Mouse (Mus musculus) layer of hippocampus, adult 9-11 months (tissue): ENCODE measurements around the gene B3galt4.
"Not testable (repeated sequence)": the region's sequence is repeated elsewhere in the genome, so short reads cannot be mapped to it uniquely, and the experiment has no call there.

ENCODE experiments used
- DNase-seq: peaks from one replicate; pipeline ENCODE4 v3.0.0; 2022

B3galt4 gene

GRCm38 (mm10) chr17:33951021-33951946 lies at the start of gene B3galt4:
B3galt4 (minus strand) TSS chr17:33951488.
- peak; percentile 79 for DNase-seq

- not testable (repeated sequence) for DNase-seq
These were observed 49.5 kb upstream of the B3galt4 start for GRCm38 (mm10) chr17:34000796-34001195.

DNA sequence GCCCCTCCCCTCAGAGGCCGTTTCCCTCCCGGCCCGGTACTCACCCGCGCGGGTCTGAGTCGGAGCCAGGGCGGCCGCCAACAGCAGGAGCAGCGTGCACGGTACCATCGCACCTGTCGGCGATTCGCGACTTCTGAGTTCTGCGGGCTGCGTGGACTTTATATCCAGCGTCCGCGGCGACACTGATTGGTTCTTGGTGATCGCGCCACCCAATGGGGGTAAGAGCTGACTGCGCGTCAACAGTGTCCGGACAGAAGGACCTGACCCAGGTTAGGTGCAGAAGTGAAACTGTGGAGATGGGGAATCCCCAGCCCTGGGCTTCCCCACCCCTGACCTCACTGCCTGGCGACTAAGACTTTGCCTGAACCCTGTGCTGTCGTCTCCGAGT lies 48.9 kb upstream of the B3galt4 start, which contains the start of gene H2-K1:
Gene H2-K1 (minus strand): TSS at position 198 of the 388 bp plus-strand sequence.
- DNase-seq: peak; percentile 90

- DNase-seq: no peak
These were observed 48.3 kb upstream of the B3galt4 start for GRCm38 (mm10) chr17:33999341-34000149.

DNA sequence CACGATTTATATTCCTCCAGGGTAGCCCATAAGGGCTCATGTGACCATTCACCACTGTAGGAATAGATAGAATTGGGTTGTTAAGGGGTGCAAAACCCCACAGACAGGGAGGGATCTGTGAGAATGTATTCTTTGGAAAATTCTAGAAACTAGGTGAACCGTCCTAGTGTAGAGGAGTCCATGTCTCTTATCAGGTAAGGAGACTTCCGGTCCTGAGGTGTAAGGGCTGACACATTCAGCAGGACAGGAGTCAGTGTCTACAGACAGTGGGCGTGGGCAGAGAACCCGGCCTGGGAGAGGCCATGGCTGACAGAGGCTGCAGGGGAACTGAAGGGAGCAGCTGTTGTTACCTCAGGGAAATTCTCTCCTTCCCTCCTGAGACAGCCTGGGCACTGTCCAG lies 47.4 kb upstream of the B3galt4 start:
- DNase-seq: not testable (repeated sequence)

GRCm38 (mm10) chr17:33997025-33997424 lies 45.7 kb upstream of the B3galt4 start:
- not testable (repeated sequence) for DNase-seq

DNA sequence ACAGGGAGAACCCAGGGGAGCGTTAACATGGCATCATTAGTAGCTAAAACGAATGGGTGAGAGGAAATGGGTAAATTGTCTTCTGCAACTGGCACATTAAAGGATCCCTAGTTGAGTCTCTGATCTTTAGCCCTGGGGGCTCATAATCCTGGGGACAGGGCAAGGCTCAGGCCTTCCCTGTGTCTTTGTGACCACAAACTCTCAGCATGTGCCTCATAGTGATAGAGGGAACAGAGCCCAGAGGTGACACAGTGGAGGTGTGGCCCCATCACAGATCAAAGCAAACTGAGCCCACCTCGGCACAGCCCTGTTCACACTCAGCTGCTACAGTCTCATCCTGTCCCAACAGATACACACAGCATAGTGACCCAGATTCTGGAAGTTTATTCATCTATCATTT lies 44.4 kb upstream of the B3galt4 start:
- no peak for DNase-seq

- DNase-seq: no peak
These were observed 43.7 kb upstream of the B3galt4 start for GRCm38 (mm10) chr17:33994959-33995358.

DNA sequence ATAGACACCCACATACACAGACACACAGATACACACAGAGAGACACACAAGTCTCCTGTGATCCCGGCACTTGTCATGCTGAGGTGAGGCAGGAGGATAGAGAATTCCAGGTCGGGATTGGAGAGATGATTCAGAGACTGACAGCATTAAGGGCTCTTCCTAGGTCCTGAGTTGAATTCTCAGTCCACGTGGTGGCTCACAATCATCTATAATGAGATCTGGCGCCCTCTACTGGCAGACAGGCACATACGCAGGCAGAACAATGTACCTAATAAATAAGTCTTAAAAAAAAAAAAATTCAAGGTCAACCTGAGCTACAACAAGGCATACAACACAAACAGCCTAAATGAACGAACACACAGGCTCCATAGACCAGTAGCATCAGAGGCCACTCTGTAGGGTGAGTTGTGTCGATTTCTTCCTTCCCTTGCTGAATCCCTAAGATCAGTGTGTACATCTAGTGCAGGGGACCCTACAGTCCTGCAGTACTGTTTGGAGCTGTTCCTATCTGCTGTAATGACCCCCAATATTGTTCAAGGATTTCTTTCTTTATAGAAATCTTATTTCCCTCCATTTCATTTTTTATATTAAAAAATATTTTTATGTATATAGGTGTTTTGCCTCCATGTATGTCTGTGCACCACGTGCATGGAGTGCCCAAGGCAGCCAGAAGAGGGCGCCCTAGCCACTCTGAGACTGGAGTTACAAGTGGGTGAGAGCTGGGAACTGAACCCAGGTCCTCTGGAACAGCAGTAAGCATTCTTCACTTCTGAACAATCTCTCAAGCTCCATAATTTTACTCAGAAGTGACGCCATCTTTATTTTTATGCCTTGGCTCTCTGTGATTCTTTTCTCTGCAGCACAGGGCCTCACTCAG lies 40.7 kb upstream of the B3galt4 start:
- no peak for DNase-seq

GRCm38 (mm10) chr17:33982136-33982535 lies 30.8 kb upstream of the B3galt4 start:
- DNase-seq: not testable (repeated sequence)

- DNase-seq: peak; percentile 97
These were observed 30.1 kb upstream of the B3galt4 start for GRCm38 (mm10) chr17:33981192-33981909.

DNA sequence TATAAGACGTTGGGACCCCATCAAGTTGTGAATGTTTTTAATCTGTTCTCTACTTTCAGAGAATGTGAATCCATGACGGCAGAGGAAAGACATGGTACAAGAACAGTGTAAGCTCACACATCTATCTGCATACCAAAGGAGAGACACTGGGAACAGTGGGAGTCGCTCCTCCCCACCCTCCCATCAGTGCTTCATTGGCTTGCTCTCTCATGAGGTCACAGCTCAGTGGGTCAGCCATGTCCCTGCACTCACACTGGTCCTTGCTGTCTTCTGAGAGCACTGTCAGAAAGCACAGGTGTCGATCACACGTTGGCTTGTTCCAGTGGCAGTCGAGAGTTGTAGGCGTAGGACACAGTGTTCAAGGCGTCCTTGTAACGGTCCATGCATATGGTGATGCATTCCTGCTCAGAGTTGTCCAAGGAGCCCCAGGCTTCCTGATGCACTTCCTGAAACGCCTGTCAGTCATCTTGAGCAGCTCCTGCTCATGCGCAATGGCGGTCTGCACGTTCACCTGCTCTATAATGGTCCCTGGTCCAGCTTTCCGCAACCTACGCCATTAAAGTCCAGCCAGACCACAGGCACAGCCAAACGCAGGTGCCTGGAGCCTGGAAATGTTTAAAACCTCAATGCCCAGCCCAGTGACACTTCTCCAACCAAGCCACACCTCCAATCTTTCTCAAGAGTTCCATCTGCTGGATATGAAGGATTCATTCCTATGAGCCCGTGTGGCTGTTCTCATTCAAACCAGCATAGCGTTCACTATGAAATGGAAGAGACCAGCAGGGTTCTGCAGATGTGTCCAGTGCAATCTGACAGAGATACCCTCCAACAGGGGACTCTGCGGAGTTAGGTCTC lies 29.1 kb upstream of the B3galt4 start:
- no peak for DNase-seq

DNA sequence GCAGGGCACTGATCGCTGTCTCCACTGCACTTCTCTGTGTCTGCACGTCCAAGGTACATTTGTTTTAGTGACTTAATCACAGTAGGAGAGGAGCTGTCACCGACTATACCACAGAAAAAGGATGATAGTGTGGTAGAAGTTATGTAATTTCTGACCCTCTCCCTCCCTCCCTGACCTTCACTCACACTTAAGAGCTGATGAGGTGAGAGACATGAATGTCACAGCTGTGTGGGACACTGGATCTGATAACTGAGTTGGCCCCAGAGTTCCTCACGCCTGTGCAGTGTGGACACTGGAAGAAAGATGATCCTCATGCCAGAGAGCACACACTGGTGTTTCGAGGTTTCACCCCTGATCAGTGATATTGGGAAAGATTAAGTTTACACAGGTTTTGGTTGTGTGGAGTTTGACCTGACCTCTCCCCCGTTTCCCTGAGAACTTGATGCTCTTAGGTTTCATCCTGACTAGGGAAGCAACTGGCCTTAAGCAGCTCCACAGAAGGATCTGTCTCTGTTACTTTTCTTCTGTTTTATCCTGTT lies 28.3 kb upstream of the B3galt4 start:
- no peak for DNase-seq

DNA sequence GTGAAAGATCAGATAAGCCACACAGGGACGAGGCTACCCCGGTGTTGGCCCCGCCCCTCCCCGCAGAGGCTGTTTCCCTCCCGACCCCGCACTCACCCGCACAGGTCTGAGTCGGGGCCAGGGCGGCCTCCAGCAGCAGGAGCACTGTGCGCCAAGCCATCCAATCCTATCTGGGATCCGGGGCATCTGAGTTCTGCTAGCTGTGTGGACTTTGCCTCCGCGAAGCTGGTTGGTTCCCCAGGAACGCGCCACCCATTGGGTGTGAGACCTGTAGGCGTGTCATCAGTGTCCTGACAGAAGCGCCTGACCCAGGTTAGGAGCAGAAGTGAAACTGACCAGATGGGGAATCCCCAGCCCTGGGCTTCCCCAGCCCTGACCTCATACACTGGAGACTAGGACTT lies 27.3 kb upstream of the B3galt4 start:
- peak; percentile 85 for DNase-seq

GRCm38 (mm10) chr17:33977861-33978557 lies 26.7 kb upstream of the B3galt4 start:
- no peak for DNase-seq

DNA sequence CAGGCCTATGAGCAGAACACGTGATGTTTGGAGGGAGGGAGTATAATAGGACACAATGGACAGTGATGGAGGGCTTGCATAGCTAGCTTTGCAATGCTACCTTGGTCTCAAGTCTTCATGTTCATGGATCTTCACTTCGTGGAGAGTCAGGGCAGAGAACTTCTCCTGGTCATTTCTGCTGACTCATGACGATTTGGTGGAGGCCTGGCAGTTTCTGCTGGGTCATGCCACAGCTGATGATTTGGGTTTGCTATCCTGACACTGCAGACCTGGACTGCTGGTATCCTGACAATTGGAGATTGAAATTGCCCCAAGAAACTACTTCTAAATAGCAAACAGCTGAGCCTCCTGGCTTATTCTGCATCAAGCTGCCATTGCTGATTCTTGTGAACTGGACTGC lies 22.3 kb upstream of the B3galt4 start:
- DNase-seq: no peak

- no peak for DNase-seq
These were observed 21.4 kb upstream of the B3galt4 start for GRCm38 (mm10) chr17:33972691-33973090.

- DNase-seq: no peak
These were observed 18.1 kb upstream of the B3galt4 start for GRCm38 (mm10) chr17:33969394-33969793.

- no peak for DNase-seq
These were observed 17.6 kb upstream of the B3galt4 start for GRCm38 (mm10) chr17:33968927-33969326.

- peak; percentile 67 for DNase-seq
These were observed 17.2 kb upstream of the B3galt4 start for GRCm38 (mm10) chr17:33968489-33968888.
